Mouse (Mus musculus): ENCODE results near the gene Adamtsl1.

DNA sequence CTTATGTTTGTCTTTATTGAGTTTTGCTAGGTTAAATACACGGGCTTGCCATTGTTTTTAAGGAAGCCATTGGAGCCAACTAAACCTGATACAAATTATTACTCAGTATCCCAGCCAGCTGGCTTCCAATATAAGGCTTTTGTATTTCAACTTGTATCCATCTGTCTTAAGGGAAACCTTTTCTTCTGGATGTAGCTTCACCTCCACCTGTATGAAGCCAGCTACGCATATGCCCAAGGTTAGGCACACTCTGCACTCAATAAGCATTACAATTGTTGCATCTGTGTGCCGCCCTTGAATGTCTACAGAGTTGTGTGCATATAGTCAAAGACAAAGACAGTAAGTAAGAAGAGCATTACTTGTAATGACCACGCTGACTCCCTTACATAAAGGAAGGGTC lies 835.4 kb downstream of the Adamtsl1 start:
- no peak for TF ChIP-seq CTCF (IDR thresholded peaks at IDR 0.05; ENCODE audit: low read depth)
- TF ChIP-seq EP300 (IDR thresholded peaks at IDR 0.05; ENCODE audit: low read depth), result no peak

Data from liver, postnatal 0 days (tissue).